Mouse (Mus musculus) brain, embryonic 14.5 days (tissue): Measurements from ENCODE around the gene Xirp1.

Source experiments
- CTCF ChIP-seq: fragments of 200-500 bp; IDR thresholded peaks from 2 replicates; pipeline ENCODE4 v1.5.1; 2012; ENCODE audit warnings: inconsistent platforms, mild to moderate bottlenecking, moderate library complexity, borderline replicate concordance; ENCODE audit not compliant: insufficient read depth, insufficient read length; ENCODE audit errors: extremely low read depth
- POLR2A ChIP-seq: fragments of 200-500 bp; IDR thresholded peaks from 2 replicates; pipeline ENCODE4 v1.6.1; 2012; ENCODE audit warnings: mild to moderate bottlenecking, inconsistent platforms, borderline replicate concordance; ENCODE audit not compliant: poor library complexity, insufficient read depth, insufficient read length, severe bottlenecking; ENCODE audit errors: extremely low read depth

- TF ChIP-seq CTCF (no peak), POLR2A (no peak)
Observed at GRCm38 (mm10) chr9:120005936-120006335, 17.5 kb downstream of the Xirp1 start.
